Mouse (Mus musculus) myocyte (in vitro differentiated cells): ENCODE measurements around the gene Nmnat3. TPM values are rescaled to one million over a fixed set of nuclear protein-coding genes. Genes with fewer than 3 reads are reported as not detected.

Source experiments
- H3K27me3 ChIP-seq: one replicate; pipeline ENCODE4 v1.6.1; 2011; ENCODE audit not compliant: control insufficient read depth, insufficient read depth, insufficient read length
- H3K36me3 ChIP-seq: one replicate; pipeline ENCODE4 v1.6.1; 2011; ENCODE audit not compliant: control insufficient read depth, insufficient read depth
- H3K4me2 ChIP-seq: one replicate; pipeline ENCODE4 v1.6.1; 2011; ENCODE audit warnings: low read depth, control low read depth
- H3K4me3 ChIP-seq: one replicate; pipeline ENCODE4 v1.5.1; 2011; ENCODE audit warnings: mild to moderate bottlenecking, control low read depth, moderate library complexity
- H3K79me2 ChIP-seq: one replicate; pipeline ENCODE4 v1.6.1; 2011; ENCODE audit not compliant: control insufficient read depth, insufficient read depth
- H3ac ChIP-seq: one replicate; pipeline ENCODE4 v1.6.1; 2011; ENCODE audit not compliant: control insufficient read depth, insufficient read length
- CEBPB ChIP-seq: IDR thresholded peaks from 2 replicates; pipeline ENCODE4 v1.6.1; 2011; ENCODE audit warnings: mild to moderate bottlenecking, moderate library complexity; ENCODE audit not compliant: poor library complexity, insufficient read depth, severe bottlenecking
- E2F4 ChIP-seq: IDR thresholded peaks from one replicate; pipeline ENCODE4 v1.6.1; 2011; ENCODE audit warnings: mild to moderate bottlenecking, control low read depth, moderate library complexity; ENCODE audit not compliant: insufficient read depth
- MAX ChIP-seq: IDR thresholded peaks from one replicate; pipeline ENCODE4 v1.6.1; 2011; ENCODE audit warnings: low read depth, mild to moderate bottlenecking, control low read depth
- MYOD1 ChIP-seq, 3 experiments: IDR thresholded peaks; one replicate each; pipeline ENCODE4 v1.6.1; 2011; ENCODE audit warnings: control low read depth in 2 of 3, low read depth in 2 of 3, mild to moderate bottlenecking in 2 of 3, moderate library complexity in 1 of 3; ENCODE audit not compliant: insufficient read length in 2 of 3, control insufficient read depth in 1 of 3
- MYOG ChIP-seq, 3 experiments: IDR thresholded peaks; one replicate each; pipeline ENCODE4 v1.6.1; 2011; ENCODE audit warnings: control low read depth in 2 of 3, low read depth in 2 of 3, mild to moderate bottlenecking in 2 of 3; ENCODE audit not compliant: insufficient read length in 2 of 3, control insufficient read depth in 1 of 3, insufficient read depth in 1 of 3
- POLR2A ChIP-seq: IDR thresholded peaks from one replicate; pipeline ENCODE4 v1.6.1; 2011; ENCODE audit warnings: low read depth, mild to moderate bottlenecking, control low read depth, moderate library complexity; ENCODE audit not compliant: insufficient read length
- POLR2AphosphoS2 ChIP-seq: IDR thresholded peaks from one replicate; pipeline ENCODE4 v1.6.1; 2011; ENCODE audit warnings: low read depth, control low read depth; ENCODE audit not compliant: insufficient read length
- REST ChIP-seq: IDR thresholded peaks from one replicate; pipeline ENCODE4 v1.6.1; 2011; ENCODE audit warnings: mild to moderate bottlenecking, control low read depth, moderate library complexity; ENCODE audit not compliant: insufficient read depth, insufficient read length
- SRF ChIP-seq: IDR thresholded peaks from one replicate; pipeline ENCODE4 v1.6.1; 2011; ENCODE audit warnings: low read depth; ENCODE audit not compliant: control insufficient read depth, insufficient read length
- TCF12 ChIP-seq: IDR thresholded peaks from one replicate; pipeline ENCODE4 v1.6.1; 2011; ENCODE audit warnings: mild to moderate bottlenecking, control low read depth; ENCODE audit not compliant: poor library complexity, insufficient read depth, severe bottlenecking
- TCF3 ChIP-seq: IDR thresholded peaks from one replicate; pipeline ENCODE4 v1.6.1; 2011; ENCODE audit warnings: low read depth, control low read depth; ENCODE audit not compliant: insufficient read length
- USF1 ChIP-seq: IDR thresholded peaks from one replicate; pipeline ENCODE4 v1.6.1; 2011; ENCODE audit warnings: low read depth, mild to moderate bottlenecking, control low read depth, moderate library complexity
- polyA plus RNA-seq: library from polyadenylated mRNA; unstranded; fragments of >200 nt; fragmentation: generic; extraction: Trizol; gene quantifications from one replicate; pipeline ENCODE4 v1.2.1, GENCODE M21; 2012; ENCODE audit warnings: missing spikeins

Nmnat3 gene
- polyA plus RNA-seq, 1 experiment, result 1.3 TPM

DNA sequence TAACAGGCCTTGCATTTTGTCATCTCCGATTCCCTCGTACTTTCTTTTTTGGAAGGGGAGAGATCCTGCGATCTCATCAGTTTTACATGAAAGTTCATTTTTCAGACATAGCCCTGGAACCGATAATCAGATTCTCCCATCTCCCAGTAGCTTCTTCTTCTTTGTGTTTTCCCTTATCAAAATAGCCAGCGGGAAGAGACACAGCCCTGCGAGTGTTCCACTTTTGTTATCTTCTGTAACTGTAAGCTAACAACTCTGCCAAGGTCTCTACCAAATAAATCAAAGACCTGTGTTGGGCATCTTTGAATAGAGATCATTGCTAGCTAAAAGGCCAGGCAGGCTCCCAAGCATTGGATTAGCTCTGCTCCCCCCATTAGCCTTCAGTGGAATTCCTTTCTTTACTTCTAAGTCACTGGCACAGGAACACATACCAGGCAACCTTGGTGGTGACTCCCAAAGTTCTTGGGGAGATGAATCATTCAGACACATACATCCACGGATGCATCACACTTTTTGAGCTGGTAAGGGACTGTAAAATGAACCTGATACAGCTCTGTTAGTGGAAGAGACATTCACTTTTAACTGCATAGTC lies 26.9 kb downstream of the Nmnat3 start:
- Histone ChIP-seq H3K79me2 (no peaks in the 10 kb centered on the region), H3K4me3 (no peak overlapping the region), H3K36me3 (no peaks in the 10 kb centered on the region), H3K27me3 (no peaks in the 10 kb centered on the region), H3K4me2 (peak overlapping the region; percentile 70), H3ac (no peak overlapping the region)
- TF ChIP-seq SRF (no peak), MYOD1 (IDR thresholded peaks at IDR 0.05; ENCODE audit: control insufficient read depth in 1 of 3, insufficient read length in 2 of 3, low read depth in 2 of 3) (no peak), MYOG (IDR thresholded peaks at IDR 0.05; ENCODE audit: control insufficient read depth in 1 of 3, insufficient read depth in 1 of 3, insufficient read length in 2 of 3, low read depth in 2 of 3) (no peak), POLR2A (no peak), TCF12 (no peak), POLR2AphosphoS2 (no peak), CEBPB (no peak), USF1 (no peak), E2F4 (no peak), TCF3 (no peak), REST (no peak)

DNA sequence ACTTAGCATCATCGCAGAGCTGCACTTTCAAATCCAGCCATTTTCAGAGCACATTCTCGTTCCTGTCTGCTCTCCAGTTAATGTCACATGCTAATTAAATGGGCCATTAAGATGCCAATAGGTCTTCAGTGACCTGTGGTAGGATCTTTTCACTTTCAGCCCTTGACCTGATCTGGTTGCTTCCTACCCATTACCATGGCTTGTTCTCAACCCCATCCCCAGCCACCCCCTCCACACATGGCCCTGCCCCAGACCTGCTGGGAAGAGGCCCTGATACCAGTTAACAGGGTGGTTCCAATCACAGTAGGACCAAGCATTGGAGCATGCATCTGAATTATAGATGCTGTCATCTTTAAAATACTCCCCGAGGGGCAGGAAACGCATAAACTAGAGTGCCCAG lies 30.7 kb downstream of the Nmnat3 start:
- Histone ChIP-seq H3K4me3 (no peak overlapping the region), H3ac (no peak overlapping the region), H3K36me3 (no peaks in the 10 kb centered on the region), H3K27me3 (no peaks in the 10 kb centered on the region), H3K4me2 (no peak overlapping the region), H3K79me2 (no peaks in the 10 kb centered on the region)
- no peak for TF ChIP-seq USF1
- TF ChIP-seq POLR2AphosphoS2, result no peak
- no peak for TF ChIP-seq POLR2A

DNA sequence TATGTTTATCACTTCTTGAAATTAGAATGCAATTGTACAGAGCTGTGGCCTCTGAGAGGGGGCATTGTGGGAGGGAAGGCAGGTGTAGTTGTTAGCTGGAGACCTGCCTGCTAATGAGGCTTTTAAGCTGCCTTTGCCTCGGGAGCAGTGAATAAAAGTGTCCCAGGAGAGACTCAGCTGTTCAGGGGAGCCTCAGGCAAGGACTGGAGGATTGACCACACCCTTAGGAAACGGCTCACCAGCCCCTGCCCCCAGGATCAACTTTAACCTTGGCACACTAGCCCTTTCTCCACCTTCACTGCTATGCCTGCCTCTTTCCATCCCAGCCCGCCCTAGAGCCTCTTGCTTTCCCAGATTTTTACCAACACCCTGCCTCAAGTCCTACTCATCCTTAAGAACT lies 31.6 kb downstream of the Nmnat3 start:
- H3ac ChIP-seq, result no peak overlapping the region
- no peaks in the 10 kb centered on the region for H3K79me2 ChIP-seq
- TF ChIP-seq POLR2AphosphoS2 (no peak), TCF12 (no peak), CEBPB (no peak), MYOG (IDR thresholded peaks at IDR 0.05; ENCODE audit: control insufficient read depth in 1 of 3, insufficient read depth in 1 of 3, insufficient read length in 2 of 3, low read depth in 2 of 3) (no peak), USF1 (no peak), E2F4 (no peak), REST (no peak), TCF3 (no peak), SRF (no peak), POLR2A (no peak), MYOD1 (IDR thresholded peaks at IDR 0.05; ENCODE audit: control insufficient read depth in 1 of 3, insufficient read length in 2 of 3, low read depth in 2 of 3) (no peak), MAX (no peak)
- H3K27me3 ChIP-seq, result no peaks in the 10 kb centered on the region
- H3K4me3 ChIP-seq, result no peak overlapping the region
- H3K4me2 ChIP-seq, result no peak overlapping the region
- H3K36me3 ChIP-seq, result no peaks in the 10 kb centered on the region

DNA sequence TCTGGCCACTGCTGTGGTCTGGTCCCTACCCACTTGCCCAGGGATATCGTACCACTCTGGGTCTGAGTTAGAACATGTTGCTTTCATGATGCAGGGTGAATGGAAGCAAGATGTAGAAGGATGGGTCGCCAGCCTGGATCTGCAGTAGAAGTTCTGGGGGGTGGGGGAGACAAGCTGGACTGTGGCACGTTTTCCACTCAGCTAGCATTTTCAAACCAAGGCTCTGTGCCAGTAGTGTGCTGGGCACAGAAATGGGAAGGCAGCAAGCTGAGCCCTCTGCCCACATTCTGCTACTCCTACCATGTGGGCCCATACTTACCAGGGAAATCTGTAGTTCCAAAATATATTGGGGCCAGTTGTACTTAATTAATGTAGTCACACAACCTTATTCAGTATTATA lies 33.5 kb downstream of the Nmnat3 start:
- no peak overlapping the region for H3ac ChIP-seq
- H3K79me2 ChIP-seq, result no peaks in the 10 kb centered on the region
- no peak overlapping the region for H3K4me2 ChIP-seq
- H3K4me3 ChIP-seq, result no peak overlapping the region
- H3K27me3 ChIP-seq, result peaks cover 4% of the 10 kb centered on the region
- no peak for TF ChIP-seq REST
- TF ChIP-seq E2F4, result no peak
- TF ChIP-seq MAX, result no peak
- TF ChIP-seq POLR2A, result no peak
- TF ChIP-seq POLR2AphosphoS2, result no peak
- no peak for TF ChIP-seq TCF3
- TF ChIP-seq USF1, result no peak
- no peak for TF ChIP-seq MYOG (IDR thresholded peaks at IDR 0.05; ENCODE audit: control insufficient read depth in 1 of 3, insufficient read depth in 1 of 3, insufficient read length in 2 of 3, low read depth in 2 of 3)
- no peak for TF ChIP-seq SRF
- TF ChIP-seq MYOD1 (IDR thresholded peaks at IDR 0.05; ENCODE audit: control insufficient read depth in 1 of 3, insufficient read length in 2 of 3, low read depth in 2 of 3), result no peak
- TF ChIP-seq TCF12, result no peak
- TF ChIP-seq CEBPB, result no peak
- no peaks in the 10 kb centered on the region for H3K36me3 ChIP-seq

DNA sequence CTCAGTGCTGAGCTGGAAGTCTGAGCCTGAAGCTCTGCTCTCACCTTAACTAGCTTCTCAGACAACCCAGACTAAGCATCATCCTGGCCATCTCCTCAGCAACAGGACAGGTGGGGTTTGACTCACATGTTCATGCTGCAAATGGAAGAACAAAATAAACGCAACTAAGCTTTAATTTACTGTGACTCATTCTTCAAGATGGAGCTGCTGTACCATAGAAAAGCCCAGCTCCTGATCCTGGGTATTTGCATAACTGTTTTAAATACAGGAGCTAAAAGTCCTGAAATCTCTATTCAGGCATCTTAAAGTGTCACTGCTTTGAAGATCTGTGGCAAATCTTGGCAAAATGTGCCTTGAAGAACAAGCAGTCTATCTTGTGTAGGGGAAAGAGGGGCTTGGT lies 38.9 kb downstream of the Nmnat3 start:
- no peaks in the 10 kb centered on the region for H3K36me3 ChIP-seq
- no peak overlapping the region for H3ac ChIP-seq
- peaks cover 4% of the 10 kb centered on the region for H3K27me3 ChIP-seq
- H3K79me2 ChIP-seq, result no peaks in the 10 kb centered on the region
- no peak overlapping the region for H3K4me3 ChIP-seq
- no peak overlapping the region for H3K4me2 ChIP-seq
- TF ChIP-seq POLR2AphosphoS2, result no peak
- TF ChIP-seq MYOG (IDR thresholded peaks at IDR 0.05; ENCODE audit: control insufficient read depth in 1 of 3, insufficient read depth in 1 of 3, insufficient read length in 2 of 3, low read depth in 2 of 3), result no peak
- no peak for TF ChIP-seq POLR2A
- no peak for TF ChIP-seq CEBPB
- TF ChIP-seq E2F4, result no peak
- TF ChIP-seq MAX, result no peak
- no peak for TF ChIP-seq TCF12
- TF ChIP-seq TCF3, result no peak
- no peak for TF ChIP-seq SRF
- no peak for TF ChIP-seq USF1
- no peak for TF ChIP-seq MYOD1 (IDR thresholded peaks at IDR 0.05; ENCODE audit: control insufficient read depth in 1 of 3, insufficient read length in 2 of 3, low read depth in 2 of 3)
- TF ChIP-seq REST, result no peak
